Mouse (Mus musculus): ENCODE measurements at regions not wholly inside any gene's neighbourhood (a gene's known extent, or its start where the extent isn't known, plus 50 kb on each side); places are given as distances from the start of the nearest gene placed in this dataset.

- DNase-seq (ENCODE audit: low spot score), result no peak
Measured at GRCm38 (mm10) chr9:120723026-120723425, 151.8 kb downstream of the Rpl14 start.

- DNase-seq (ENCODE audit: low spot score), result no peak
Measured at GRCm38 (mm10) chr9:120731952-120732622, 160.8 kb downstream of the Rpl14 start.

DNA sequence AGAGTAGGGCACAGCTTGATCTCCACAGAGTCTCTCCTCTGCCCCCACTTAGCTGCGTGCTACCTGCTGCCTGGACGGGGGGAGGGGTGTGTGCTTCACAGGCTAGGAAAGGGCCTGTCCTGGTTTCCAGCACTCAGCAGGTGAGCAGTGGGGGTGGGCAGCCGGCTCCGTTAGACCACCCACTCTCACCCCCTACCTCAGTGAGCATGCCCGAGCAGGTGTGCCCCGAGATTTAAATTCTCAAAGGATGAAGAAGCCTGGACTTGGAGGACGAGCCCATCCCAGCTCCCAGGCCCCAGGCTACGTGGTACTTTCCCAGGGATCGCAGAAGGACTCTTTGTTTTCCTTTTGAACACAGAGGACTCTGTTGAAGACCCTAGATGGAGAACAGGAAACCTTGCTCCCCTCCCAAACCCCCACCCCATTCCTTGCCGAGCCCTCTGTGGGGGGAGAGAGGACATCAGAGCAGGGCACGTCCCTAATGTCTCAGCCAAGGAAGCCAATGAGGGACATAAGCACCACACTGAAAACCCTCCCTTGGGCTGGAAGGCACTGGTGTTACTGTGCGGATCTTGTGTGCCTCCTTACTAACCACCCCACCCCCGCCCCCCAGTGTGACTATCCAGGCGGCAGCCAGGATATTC, 161.5 kb downstream of the Rpl14 start:
- DNase-seq (ENCODE audit: low spot score), result no peak

GRCm38 (mm10) chr9:120733681-120734465, 162.6 kb downstream of the Rpl14 start:
- no peak for DNase-seq (ENCODE audit: low spot score)

DNA sequence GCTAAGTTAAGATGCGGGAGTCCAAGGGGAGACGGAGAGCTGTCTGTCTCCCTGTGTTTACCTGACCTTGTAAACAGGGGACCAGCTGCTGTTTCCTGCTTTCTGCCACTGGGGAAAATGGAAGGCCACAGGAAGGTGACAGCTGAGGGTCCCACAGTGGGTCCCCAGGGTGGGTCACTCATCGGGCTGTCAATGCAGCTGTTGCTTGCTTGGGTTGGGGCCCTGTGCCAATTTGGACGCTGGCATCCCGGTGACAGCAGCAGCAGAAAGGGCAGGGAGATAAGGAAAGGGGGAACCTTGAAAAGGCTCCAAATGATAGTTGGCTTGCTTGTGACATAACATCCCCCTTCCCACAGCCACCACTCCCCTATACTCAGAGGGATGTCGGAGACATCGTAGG, 164.0 kb downstream of the Rpl14 start:
- DNase-seq (ENCODE audit: low spot score), result no peak

- DNase-seq (ENCODE audit: low spot score), result no peak
Measured at GRCm38 (mm10) chr9:120737956-120738355, 166.7 kb downstream of the Rpl14 start.

- peak; percentile 24 for DNase-seq (ENCODE audit: low spot score)
Measured at GRCm38 (mm10) chr9:120739199-120739952, 168.1 kb downstream of the Rpl14 start.

- no peak for DNase-seq (ENCODE audit: low spot score)
Measured at GRCm38 (mm10) chr9:120739953-120740524, 168.8 kb downstream of the Rpl14 start.

- no peak for DNase-seq (ENCODE audit: low spot score)
Measured at GRCm38 (mm10) chr9:120741521-120741920, 170.3 kb downstream of the Rpl14 start.

DNA sequence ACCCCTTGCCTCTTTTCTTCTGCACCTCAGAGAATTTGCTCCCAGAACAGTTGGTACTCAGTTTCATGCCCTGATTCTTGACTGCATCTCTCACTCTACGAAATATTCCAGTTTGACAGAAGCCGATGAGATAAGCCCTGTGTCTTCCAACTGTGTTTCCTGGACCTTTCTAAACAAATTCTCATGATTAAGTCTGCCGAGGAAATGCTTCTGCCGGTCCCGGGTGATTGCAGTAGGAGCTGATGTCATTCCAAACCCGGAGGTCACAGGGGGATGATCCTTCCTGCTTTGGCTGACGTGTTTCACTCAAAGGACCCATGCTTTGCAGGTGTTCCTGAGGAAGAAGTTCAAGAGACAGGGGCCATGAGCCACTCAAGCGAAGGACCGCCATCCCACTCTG, 172.2 kb downstream of the Rpl14 start:
- no peak for DNase-seq (ENCODE audit: low spot score)

- DNase-seq (ENCODE audit: low spot score), result no peak
Measured at GRCm38 (mm10) chr9:120745674-120746073, 174.4 kb downstream of the Rpl14 start.

- no peak for DNase-seq (ENCODE audit: low spot score)
Measured at GRCm38 (mm10) chr9:120750820-120751219, 178.2 kb upstream of the Ctnnb1 start.

DNA sequence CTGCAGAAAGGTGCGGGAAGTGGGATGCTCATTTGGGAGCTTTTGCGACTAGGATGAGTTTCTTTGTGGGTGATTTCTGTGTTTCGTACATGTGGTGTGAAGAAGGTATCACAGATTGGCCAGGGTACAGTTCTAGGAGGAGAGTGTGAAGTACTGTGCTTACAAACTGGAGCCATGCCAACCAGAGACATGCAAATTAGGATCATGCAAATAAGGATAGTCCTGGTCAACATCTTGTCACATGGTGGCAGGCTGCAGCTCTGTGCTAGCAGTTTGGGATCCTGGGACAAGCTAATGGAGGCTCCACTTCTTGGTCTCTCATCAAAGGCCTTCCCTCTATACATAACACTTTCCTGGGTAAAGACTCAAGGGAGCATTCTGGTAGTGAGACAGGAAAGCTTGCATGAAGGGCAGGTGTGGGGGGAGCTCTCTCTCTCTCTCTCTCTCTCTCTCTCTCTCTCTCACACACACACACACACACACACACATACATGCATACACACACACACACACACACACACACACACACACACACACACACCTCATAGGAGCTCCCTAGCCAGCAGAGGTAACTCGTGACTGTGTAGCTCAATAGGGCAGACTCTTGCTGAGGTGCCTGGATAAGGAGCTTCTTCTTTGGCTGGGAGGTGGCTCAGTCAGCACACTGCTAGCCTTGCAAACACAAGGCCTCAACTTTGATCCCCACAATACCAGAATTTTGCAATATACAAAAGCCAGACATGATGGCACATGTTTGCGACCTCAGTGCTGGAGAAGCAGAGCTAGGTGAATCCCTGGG, 177.1 kb upstream of the Ctnnb1 start:
- no peak for DNase-seq (ENCODE audit: low spot score)

DNA sequence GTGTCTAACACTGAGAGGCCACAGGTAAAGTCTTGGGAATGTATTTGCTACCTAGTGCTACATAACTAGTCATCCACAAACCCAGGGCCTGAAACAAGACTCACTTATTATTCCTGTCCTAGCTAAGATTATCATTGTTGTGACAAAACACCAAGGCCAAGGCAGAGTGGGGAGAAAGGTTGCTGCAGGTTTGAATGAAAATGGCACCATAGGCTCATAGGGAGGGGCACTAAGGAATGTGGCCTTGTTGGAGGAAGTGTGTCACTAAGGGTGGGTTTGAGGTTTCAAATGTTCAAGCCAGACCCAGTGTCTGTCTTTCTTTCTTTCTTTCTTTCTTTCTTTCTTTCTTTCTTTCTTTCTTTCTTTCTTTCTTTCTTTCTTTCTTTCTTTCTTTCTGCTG, 174.9 kb upstream of the Ctnnb1 start:
- no peak for DNase-seq (ENCODE audit: low spot score)

GRCm38 (mm10) chr9:120755486-120755885, 173.5 kb upstream of the Ctnnb1 start:
- no peak for DNase-seq (ENCODE audit: low spot score)

- DNase-seq (ENCODE audit: low spot score), result no peak
Measured at GRCm38 (mm10) chr9:120758003-120758402, 171.0 kb upstream of the Ctnnb1 start.

DNA sequence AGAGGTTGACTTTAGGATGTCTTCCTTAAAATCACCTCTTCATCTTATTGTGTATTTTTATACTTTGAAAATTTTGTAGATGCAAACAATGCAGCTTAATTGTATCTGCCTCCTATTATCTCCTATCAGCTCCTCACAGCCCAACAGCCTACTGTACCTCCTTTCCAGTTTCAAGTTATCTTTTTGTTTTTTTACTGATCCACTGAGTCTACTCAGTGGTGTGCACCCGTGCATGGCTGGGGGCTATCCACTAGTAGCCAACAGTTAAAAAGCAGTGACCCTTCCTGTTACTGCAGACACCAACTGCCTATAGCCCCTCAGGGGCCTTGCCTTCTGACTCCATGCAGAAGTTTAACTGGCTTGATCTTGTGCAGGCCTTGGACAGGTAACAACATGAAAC, 170.4 kb upstream of the Ctnnb1 start:
- DNase-seq (ENCODE audit: low spot score), result no peak

GRCm38 (mm10) chr9:120759771-120760170, 169.2 kb upstream of the Ctnnb1 start:
- DNase-seq (ENCODE audit: low spot score), result no peak

- no peak for DNase-seq (ENCODE audit: low spot score)
Measured at GRCm38 (mm10) chr9:120763802-120764201, 165.2 kb upstream of the Ctnnb1 start.

DNA sequence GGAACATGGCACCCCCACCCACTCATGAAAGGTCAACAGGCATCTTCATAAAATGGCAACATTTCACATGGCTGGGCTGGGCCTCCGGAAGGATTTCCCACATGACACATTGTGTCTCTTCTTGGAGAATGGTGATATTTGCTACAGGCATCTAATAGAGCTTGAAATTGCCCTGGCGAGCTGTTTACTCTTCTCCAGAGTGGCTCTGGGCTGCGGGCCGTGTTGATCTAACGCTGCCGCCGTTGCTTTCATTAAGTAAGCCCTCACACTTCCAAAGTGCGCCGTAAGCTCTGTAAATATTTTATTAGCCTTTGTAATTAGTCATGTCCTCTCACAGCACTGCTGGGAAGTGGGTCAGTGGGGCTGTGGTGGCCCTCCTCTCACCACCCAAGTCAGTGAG, 164.4 kb upstream of the Ctnnb1 start:
- DNase-seq (ENCODE audit: low spot score), result no peak

- peak; percentile 9 for DNase-seq (ENCODE audit: low spot score)
Measured at GRCm38 (mm10) chr9:120765292-120765691, 163.7 kb upstream of the Ctnnb1 start.

Data from urinary bladder, adult 2 months (tissue).